Mouse (Mus musculus) limb, embryonic 14.5 days (tissue): ENCODE measurements at regions not wholly inside any gene's neighbourhood (a gene's known extent, or its start where the extent isn't known, plus 50 kb on each side); places are given as distances from the start of the nearest gene placed in this dataset.

ENCODE experiments used
- ATAC-seq: fragments of 200-750 bp; cut with Nextera tagmentation; 2 replicates; pipeline ENCODE4 v1.8.0; 2017; ENCODE audit warnings: low read depth, moderate number of reproducible peaks, moderate TSS enrichment; ENCODE audit not compliant: low FRiP score
- DNase-seq: peaks from one replicate; pipeline ENCODE4 v3.0.0-alpha.2; 2015; ENCODE audit warnings: low spot score
- H3K27ac ChIP-seq: fragments of 300-500 bp; sonication (generic); replicated peaks from 2 replicates; pipeline ENCODE4 v1.5.1; 2014; ENCODE audit warnings: low read depth, mild to moderate bottlenecking, low read length, moderate library complexity, mixed read lengths
- H3K27me3 ChIP-seq: fragments of 300-500 bp; sonication (generic); 2 replicates; pipeline ENCODE4 v1.6.1; 2014; ENCODE audit warnings: low read length, mixed read lengths; ENCODE audit not compliant: control insufficient read depth, insufficient read depth
- H3K36me3 ChIP-seq: fragments of 300-500 bp; sonication (generic); 2 replicates; pipeline ENCODE4 v1.6.1; 2014; ENCODE audit warnings: mild to moderate bottlenecking, low read length, moderate library complexity, mixed read lengths; ENCODE audit not compliant: control insufficient read depth, insufficient read depth
- H3K4me1 ChIP-seq: fragments of 300-500 bp; sonication (generic); 2 replicates; pipeline ENCODE4 v1.6.1; 2014; ENCODE audit warnings: antibody characterized with exemption, low read length, mixed read lengths; ENCODE audit not compliant: control insufficient read depth, insufficient read depth
- H3K4me2 ChIP-seq: fragments of 300-500 bp; sonication (generic); replicated peaks from 2 replicates; pipeline ENCODE4 v1.6.1; 2014; ENCODE audit warnings: low read depth, mild to moderate bottlenecking, low read length, moderate library complexity; ENCODE audit not compliant: severe bottlenecking
- H3K4me3 ChIP-seq: fragments of 300-500 bp; sonication (generic); replicated peaks from 2 replicates; pipeline ENCODE4 v1.5.1; 2014; ENCODE audit warnings: low read length
- H3K9ac ChIP-seq: fragments of 300-500 bp; sonication (generic); 2 replicates; pipeline ENCODE4 v1.6.1; 2014; ENCODE audit warnings: mild to moderate bottlenecking, low read depth, low read length, moderate library complexity; ENCODE audit not compliant: severe bottlenecking
- H3K9me3 ChIP-seq: fragments of 300-500 bp; sonication (generic); 2 replicates; pipeline ENCODE4 v1.6.1; 2016; ENCODE audit warnings: low read length; ENCODE audit not compliant: control insufficient read depth
- POLR2A ChIP-seq: fragments of 200-500 bp; IDR thresholded peaks from 2 replicates; pipeline ENCODE4 v1.8.0; 2012; ENCODE audit warnings: inconsistent platforms, mild to moderate bottlenecking, moderate library complexity, borderline replicate concordance; ENCODE audit not compliant: insufficient read depth, insufficient read length; ENCODE audit errors: extremely low read depth
- WGBS: fragments of 180-500 bp; shearing (Covaris S2); extraction: QIAGEN DNeasy Blood & Tissue Kit; methylation state at CpG from one replicate; pipeline ENCODE4 v1.1.7; 2014; 5-methylcytosine and 5-hydroxymethylcytosine counted together

DNA sequence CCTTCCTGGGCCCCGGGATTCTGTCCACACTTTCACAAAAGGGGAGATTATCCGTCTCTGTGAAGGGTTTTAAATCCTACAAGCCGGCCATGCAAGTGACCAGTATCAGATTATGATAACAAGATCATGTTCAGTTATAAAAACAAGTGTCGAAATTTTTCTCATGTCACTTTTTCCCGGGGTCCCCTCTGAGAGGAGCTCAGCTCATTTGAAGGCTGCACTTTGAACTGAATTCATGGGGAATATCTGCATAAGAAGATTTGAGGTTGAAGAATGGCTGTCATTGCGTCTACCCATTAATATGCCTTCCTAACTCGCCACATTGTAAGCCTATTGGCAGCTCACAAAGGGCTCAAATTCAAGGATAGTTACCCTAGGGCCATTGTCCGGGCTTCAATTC is 256.0 kb upstream of the Irx3 start:
- Histone ChIP-seq H3K36me3 (no peaks in the 10 kb centered on the region), H3K4me3 (no peak overlapping the region), H3K27ac (no peak overlapping the region), H3K9me3 (no peaks in the 10 kb centered on the region), H3K4me2 (no peak overlapping the region), H3K27me3 (peaks cover 16% of the 10 kb centered on the region), H3K9ac (no peak overlapping the region), H3K4me1 (no peaks in the 10 kb centered on the region)
- no peak for TF ChIP-seq POLR2A
- ATAC-seq (no peak), DNase-seq (no peak)
- WGBS: 78% methylated on average over 8 of the region's 8 CpGs

DNA sequence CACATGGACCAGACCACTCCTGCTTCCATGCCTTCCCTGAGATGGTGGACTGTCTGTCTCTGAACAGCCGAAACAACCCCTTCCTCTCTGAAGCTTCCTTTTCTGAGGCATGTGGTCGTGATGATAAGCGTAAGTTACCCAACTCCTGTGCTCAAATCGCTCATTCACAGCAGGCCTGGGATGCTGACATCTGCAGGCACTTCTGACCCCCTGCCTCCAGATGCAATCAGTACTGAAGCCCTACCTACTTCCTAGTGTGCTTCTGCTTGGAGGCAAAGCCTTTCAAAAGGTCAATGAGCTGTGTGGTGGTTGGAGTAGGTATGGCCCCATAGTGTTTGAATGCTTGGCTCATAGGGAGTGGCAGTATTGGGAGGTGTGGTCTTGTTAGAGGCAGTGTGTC is 253.7 kb upstream of the Irx3 start:
- DNase-seq: no peak
- Histone ChIP-seq H3K4me2 (no peak overlapping the region), H3K36me3 (no peaks in the 10 kb centered on the region), H3K9ac (no peak overlapping the region), H3K4me1 (no peaks in the 10 kb centered on the region), H3K9me3 (no peaks in the 10 kb centered on the region), H3K27ac (no peak overlapping the region), H3K4me3 (no peak overlapping the region), H3K27me3 (peaks cover 12% of the 10 kb centered on the region)
- TF ChIP-seq POLR2A: no peak
- ATAC-seq: no peak
- WGBS: 91% methylated on average over 4 of the region's 4 CpGs

- Histone ChIP-seq H3K27me3 (peaks cover 11% of the 10 kb centered on the region), H3K36me3 (no peaks in the 10 kb centered on the region), H3K4me1 (no peaks in the 10 kb centered on the region), H3K9ac (no peak overlapping the region), H3K9me3 (no peaks in the 10 kb centered on the region), H3K4me2 (no peak overlapping the region), H3K4me3 (no peak overlapping the region), H3K27ac (no peak overlapping the region)
- WGBS: 70% methylated on average over 3 of the region's 3 CpGs
- ATAC-seq (no peak), DNase-seq (no peak)
- no peak for TF ChIP-seq POLR2A
Observed at GRCm38 (mm10) chr8:92044695-92045094, 242.8 kb upstream of the Irx3 start.

DNA sequence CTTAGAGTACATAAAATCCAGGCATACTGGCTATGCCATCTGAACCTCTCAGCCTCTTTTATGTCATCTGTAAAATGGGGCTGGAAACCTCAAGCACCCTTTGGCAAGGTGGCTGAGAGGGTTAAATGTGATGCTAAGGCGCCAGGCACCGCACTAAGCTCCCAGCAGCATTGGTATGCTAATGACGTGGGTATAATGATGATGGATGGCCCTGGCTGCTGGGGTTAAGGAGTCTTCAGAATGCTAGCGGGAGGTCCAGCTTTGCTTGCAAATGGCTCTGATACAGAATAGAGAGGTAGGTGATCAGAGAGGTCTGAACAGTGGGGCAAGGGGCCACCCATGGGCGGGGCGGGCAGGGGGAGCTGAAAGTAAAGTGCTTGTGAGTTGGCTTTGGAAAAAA is 241.1 kb upstream of the Irx3 start:
- no peaks in the 10 kb centered on the region for H3K4me1 ChIP-seq
- H3K4me3 ChIP-seq: no peak overlapping the region
- H3K9ac ChIP-seq: no peak overlapping the region
- H3K4me2 ChIP-seq: no peak overlapping the region
- no peak for DNase-seq
- TF ChIP-seq POLR2A: no peak
- no peaks in the 10 kb centered on the region for H3K36me3 ChIP-seq
- ATAC-seq: no peak
- no peak overlapping the region for H3K27ac ChIP-seq
- peaks cover 11% of the 10 kb centered on the region for H3K27me3 ChIP-seq
- 13% methylated on average over 6 of the region's 6 CpGs for WGBS
- no peaks in the 10 kb centered on the region for H3K9me3 ChIP-seq

- TF ChIP-seq POLR2A: no peak
- ATAC-seq (no peak), DNase-seq (no peak)
- Histone ChIP-seq H3K27me3 (peaks cover 59% of the 10 kb centered on the region), H3K4me3 (no peak overlapping the region), H3K36me3 (no peaks in the 10 kb centered on the region), H3K27ac (no peak overlapping the region), H3K4me2 (no peak overlapping the region), H3K4me1 (no peaks in the 10 kb centered on the region), H3K9me3 (no peaks in the 10 kb centered on the region; the same call in 1 of the 2 replicates), H3K9ac (no peak overlapping the region)
- 47% methylated on average over 9 of the region's 9 CpGs for WGBS
Observed at GRCm38 (mm10) chr8:92029954-92030353, 228.1 kb upstream of the Irx3 start.

DNA sequence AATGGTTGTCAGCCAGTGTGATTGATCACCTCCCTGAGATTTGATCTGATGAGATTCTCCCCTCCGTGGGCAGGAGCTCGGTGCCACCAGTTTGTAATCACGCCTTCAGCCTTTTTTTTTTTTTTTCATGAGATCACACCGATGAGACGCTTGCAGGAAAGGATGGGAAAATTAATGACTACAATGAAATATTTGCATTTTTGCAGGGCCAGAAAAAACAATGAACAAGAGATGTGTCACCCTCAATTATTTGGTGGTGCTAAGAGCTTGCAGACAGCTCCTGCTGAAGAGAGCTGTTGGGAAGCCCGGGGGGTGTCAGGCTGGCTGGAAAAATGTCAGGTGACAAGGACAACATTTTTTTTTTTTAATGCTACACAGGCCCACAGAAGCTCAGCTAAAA is 227.6 kb upstream of the Irx3 start:
- WGBS: 31% methylated on average over 6 of the region's 6 CpGs

More for the DNA sequence above, 227.6 kb upstream of the Irx3 start:
- H3K4me3 ChIP-seq: no peak overlapping the region
- H3K9me3 ChIP-seq: no peaks in the 10 kb centered on the region; the same call in 1 of the 2 replicates
- ATAC-seq: no peak
- H3K9ac ChIP-seq: no peak overlapping the region
- H3K4me1 ChIP-seq: no peaks in the 10 kb centered on the region
- no peak for DNase-seq
- H3K4me2 ChIP-seq: no peak overlapping the region
- no peak for TF ChIP-seq POLR2A
- no peak overlapping the region for H3K27ac ChIP-seq
- no peaks in the 10 kb centered on the region for H3K36me3 ChIP-seq
- H3K27me3 ChIP-seq: peaks cover 62% of the 10 kb centered on the region
